12 mouse cellular contexts compared by ENCODE assay signal in genomic region chr3:149918201-149918600, GRCm38 (mm10).
"Had no signal": no experiment of that assay in that cellular context is flagged by ENCODE, and none has a peak within 500 bp of the region (broad histone marks: within the 10 kb centered on the region; RNA-seq: fewer than 3 reads in every experiment).

No protein-coding gene starts in this region.

- H3K4me3 ChIP-seq: limb, embryonic 13.5 days; midbrain, embryonic 12.5 days; neural tube, embryonic 15.5 days; stomach, embryonic 15.5 days had no signal

- H3K9me3 ChIP-seq: limb, embryonic 13.5 days; midbrain, embryonic 12.5 days; neural tube, embryonic 15.5 days; stomach, embryonic 15.5 days had no signal

- H3K27me3 ChIP-seq: limb, embryonic 13.5 days; midbrain, embryonic 12.5 days; neural tube, embryonic 15.5 days; stomach, embryonic 15.5 days had no signal

- H3K27ac ChIP-seq: kidney, postnatal 0 days; limb, embryonic 13.5 days; liver, embryonic 14.5 days; midbrain, embryonic 12.5 days; neural tube, embryonic 15.5 days; stomach, embryonic 15.5 days had no signal

- H3K36me3 ChIP-seq: limb, embryonic 13.5 days; midbrain, embryonic 12.5 days; neural tube, embryonic 15.5 days; stomach, embryonic 15.5 days had no signal

- H3K4me1 ChIP-seq: midbrain, embryonic 12.5 days; neural tube, embryonic 15.5 days; stomach, embryonic 15.5 days had no signal

- ATAC-seq: midbrain, embryonic 16.5 days had no signal

- H3K4me2 ChIP-seq: limb, embryonic 13.5 days; midbrain, embryonic 12.5 days; neural tube, embryonic 15.5 days; stomach, embryonic 15.5 days had no signal

- H3K9ac ChIP-seq: limb, embryonic 13.5 days; liver, embryonic 14.5 days; midbrain, embryonic 12.5 days; neural tube, embryonic 15.5 days; stomach, embryonic 15.5 days had no signal

- DNase-seq: kidney, adult 11 months; kidney, adult 9 months; kidney, postnatal 4 days; lung, adult 18-20 months; thymus, postnatal 4 days had no signal
